In the genomic region with DNA sequence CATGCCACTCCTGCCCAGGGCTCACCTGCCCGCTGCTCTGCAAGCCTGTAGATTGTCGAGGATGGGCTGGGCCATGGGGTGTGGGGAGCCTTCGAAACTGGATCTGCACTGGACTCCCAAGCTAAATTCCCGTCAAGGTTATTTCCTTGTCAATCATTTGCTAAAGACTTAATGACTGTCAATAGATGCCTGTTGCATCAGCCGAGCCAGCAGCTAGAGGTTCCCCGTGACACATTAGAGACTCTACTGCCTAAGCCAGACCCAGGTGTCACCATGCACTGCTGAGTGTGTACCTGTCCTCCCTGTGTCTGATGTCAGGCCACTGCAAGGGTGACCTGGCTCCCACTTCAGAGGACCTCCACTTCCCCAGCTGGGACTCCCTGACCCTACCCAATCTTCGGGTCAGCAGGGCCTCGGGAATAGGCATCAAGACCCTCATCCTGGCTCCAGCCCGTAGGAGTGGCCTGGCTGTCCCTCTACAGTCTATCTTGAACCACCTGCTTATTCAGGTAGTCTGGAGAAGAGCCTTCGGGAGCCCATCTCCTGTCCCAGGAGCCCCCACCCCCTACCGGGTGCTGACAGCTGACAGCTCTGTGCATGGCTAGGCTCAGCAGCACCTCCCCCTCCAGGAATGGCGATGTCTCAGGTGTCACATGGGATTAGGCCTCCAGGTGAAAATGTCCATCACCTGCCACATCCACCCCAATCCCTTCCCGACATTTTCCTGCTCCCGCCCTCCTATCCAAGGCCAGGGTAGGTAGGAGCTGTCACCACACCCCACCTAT, we compare ENCODE assay signal across 9 mouse cellular contexts. TPM values are rescaled to one million over a fixed set of nuclear protein-coding genes. Genes with fewer than 3 reads are reported as not detected.
A peak's percentile ranks its signal among the peaks of the same experiment; 100 is the strongest.
DNase-seq lines count a peak whose midpoint lies in the region; ATAC-seq and TF ChIP-seq lines count a peak whose summit lies in the region.
"Had no signal": no experiment of that assay in that cellular context is flagged by ENCODE, and none has a peak within 500 bp of the region (broad histone marks: within the 10 kb centered on the region; RNA-seq: fewer than 3 reads in every experiment).

No protein-coding gene starts in this region.

- H3K79me2 ChIP-seq in liver, adult 2 months (ENCODE audit: control insufficient read depth, insufficient read depth, low read length): no peaks in the 10 kb centered on the region; the same call in 1 of the 2 replicates

- TF ChIP-seq CTCF in liver, adult 2 months (IDR thresholded peaks at IDR 0.05; ENCODE audit: low read depth, low read length): peak; percentile 44; the same call in 1 of the 2 replicates
- peak; percentile 6; the same call in 1 of the 2 replicates for TF ChIP-seq CTCF in small intestine, adult 2 months (IDR thresholded peaks at IDR 0.05; ENCODE audit: extremely low read depth, insufficient read length, insufficient replicate concordance, low read depth, low read length)
- no peak for TF ChIP-seq CTCF in lung, adult 2 months (IDR thresholded peaks at IDR 0.05; ENCODE audit: insufficient read depth, low read length)

- DNase-seq in liver, adult 2 months (ENCODE audit: extremely low read depth, low read depth, low spot score): peak; percentile 96
- no peak for DNase-seq in liver
- no peak for DNase-seq in limb, embryonic 10.5 days (ENCODE audit: low spot score)
- DNase-seq in cerebellum, postnatal 4 days (ENCODE audit: low spot score in 2 of 2): no peak
- DNase-seq in spleen, postnatal 14 days (ENCODE audit: low spot score in 2 of 2): no peak
- DNase-seq in lung, adult 2 months: no peak

- H3K9me3 ChIP-seq in hindbrain, embryonic 15.5 days: no peaks in the 10 kb centered on the region
- no peaks in the 10 kb centered on the region for H3K9me3 ChIP-seq in limb, embryonic 10.5 days (replicated peaks)
- H3K9me3 ChIP-seq: megakaryocyte, embryonic 14.5 days had no signal

- ATAC-seq in hindbrain, embryonic 15.5 days (ENCODE audit: low FRiP score, low read depth): no peak

- 0 out of 2 replicates have a peak, but pooled peaks have one; percentile 39 for TF ChIP-seq POLR2A in liver, adult 2 months (IDR thresholded peaks at IDR 0.05; ENCODE audit: extremely low read depth, insufficient read depth, low read length)
- TF ChIP-seq POLR2A in small intestine, adult 2 months (IDR thresholded peaks at IDR 0.05; ENCODE audit: low read depth, low read length): no peak
- TF ChIP-seq POLR2A in lung, adult 2 months (IDR thresholded peaks at IDR 0.05; ENCODE audit: borderline replicate concordance, extremely low read depth, low read depth, low read length): no peak

- peak overlapping the region; percentile 94 for H3K27ac ChIP-seq in liver, adult 2 months (replicated peaks; ENCODE audit: insufficient read depth, low read depth, low read length)
- H3K27ac ChIP-seq in hindbrain, embryonic 15.5 days (replicated peaks): peak overlapping the region; percentile 64
- peak overlapping the region; percentile 77 for H3K27ac ChIP-seq in limb, embryonic 10.5 days
- H3K27ac ChIP-seq in small intestine, adult 2 months (ENCODE audit: insufficient read depth, low read depth, low read length): peak overlapping the region; percentile 74

- H3K4me3 ChIP-seq in liver, adult 2 months (ENCODE audit: insufficient read depth, low read depth, low read length): peak overlapping the region; percentile 5
- H3K4me3 ChIP-seq in hindbrain, embryonic 15.5 days: no peak overlapping the region
- 0 out of 2 replicates have a peak overlapping the region, but pooled peaks have one; percentile 3 for H3K4me3 ChIP-seq in limb, embryonic 10.5 days
- H3K4me3 ChIP-seq in small intestine, adult 2 months (ENCODE audit: low read depth, low read length): no peak overlapping the region
- no peak overlapping the region for H3K4me3 ChIP-seq in lung, adult 2 months (replicated peaks; ENCODE audit: extremely low read depth, low read depth, low read length)
- H3K4me3 ChIP-seq: megakaryocyte, embryonic 14.5 days had no signal

- H3K9ac ChIP-seq in liver, adult 2 months (ENCODE audit: low read depth, low read length): peak overlapping the region; percentile 46
- H3K9ac ChIP-seq in hindbrain, embryonic 15.5 days: no peak overlapping the region

- H3K27me3 ChIP-seq in liver, adult 2 months (ENCODE audit: control insufficient read depth, insufficient read depth, low read length): no peaks in the 10 kb centered on the region
- peaks cover 4% of the 10 kb centered on the region; the same call in 1 of the 2 replicates for H3K27me3 ChIP-seq in hindbrain, embryonic 15.5 days
- H3K27me3 ChIP-seq in limb, embryonic 10.5 days (ENCODE audit: low read depth, poor library complexity, severe bottlenecking): peaks cover 97% of the 10 kb centered on the region
- no peaks in the 10 kb centered on the region for H3K27me3 ChIP-seq in small intestine, adult 2 months (ENCODE audit: control insufficient read depth, insufficient read depth, low read length)

- H3K4me2 ChIP-seq in hindbrain, embryonic 15.5 days: no peak overlapping the region

- 38% methylated on average over 14 of the region's 14 CpGs for WGBS in liver, adult 2 months
- WGBS in hindbrain, embryonic 15.5 days: 41% methylated on average over 14 of the region's 14 CpGs
- 25% methylated on average over 14 of the region's 14 CpGs for WGBS in limb, embryonic 10.5 days
- WGBS in small intestine, adult 2 months: 41% methylated on average over 14 of the region's 14 CpGs
- 58% methylated on average over 14 of the region's 14 CpGs for WGBS in lung, adult 2 months

- H3K36me3 ChIP-seq in liver, adult 2 months (ENCODE audit: control insufficient read depth, insufficient read depth, low read length): no peaks in the 10 kb centered on the region
- H3K36me3 ChIP-seq in hindbrain, embryonic 15.5 days: no peaks in the 10 kb centered on the region
- H3K36me3 ChIP-seq in limb, embryonic 10.5 days: no peaks in the 10 kb centered on the region
- H3K36me3 ChIP-seq in small intestine, adult 2 months (ENCODE audit: control insufficient read depth, insufficient read depth, low read length): no peaks in the 10 kb centered on the region

- peaks cover 17% of the 10 kb centered on the region for H3K4me1 ChIP-seq in liver, adult 2 months (ENCODE audit: control insufficient read depth, insufficient read depth, low read length)
- H3K4me1 ChIP-seq in hindbrain, embryonic 15.5 days (replicated peaks): peaks cover 92% of the 10 kb centered on the region
- peaks cover 98% of the 10 kb centered on the region for H3K4me1 ChIP-seq in limb, embryonic 10.5 days
- peaks cover 19% of the 10 kb centered on the region for H3K4me1 ChIP-seq in small intestine, adult 2 months (ENCODE audit: control insufficient read depth, insufficient read depth, insufficient read length, low read length)
- H3K4me1 ChIP-seq in lung, adult 2 months (ENCODE audit: control insufficient read depth, insufficient read depth, low read length): no peaks in the 10 kb centered on the region

RNA-seq across cellular contexts. Expression of gene Flrt1, which starts 31.4 kb away (rescaled TPM):
- 0.09 and 0.40 TPM in 2 replicates for total RNA-seq in liver, adult 2 months (2014; rRNA removed)
- polyA plus RNA-seq in liver, adult 2 months (2012; rRNA removed): 0.27 and 0.31 TPM in 2 replicates
- 9.8 and 11.1 TPM in 2 replicates for polyA plus RNA-seq in hindbrain, embryonic 15.5 days (2015; fragmentation: Nextera tagmentation; extraction: Ambion mirVana)
- polyA plus RNA-seq in limb, embryonic 10.5 days (2016; fragmentation: Nextera tagmentation; extraction: Ambion mirVana): 0.54 and 1.6 TPM in 2 replicates
- polyA plus RNA-seq in small intestine, adult 2 months (2012; rRNA removed): 0.06 and 0.22 TPM in 2 replicates
- polyA plus RNA-seq in lung, adult 2 months (2012; rRNA removed): 0.29 and 0.40 TPM in 2 replicates

Comparison
In these comparisons a context has a peak if more than half of its experiments do, and no peak if none do; other contexts are left out.
1. H3K4me3 ChIP-seq: peak in liver, adult 2 months (single experiment) and limb, embryonic 10.5 days (single experiment); none in hindbrain, embryonic 15.5 days (single experiment), small intestine, adult 2 months (single experiment) and lung, adult 2 months (single experiment).
2. Peak in every context shown above with its lines, with median percentiles within 50 percentile points of each other: H3K27ac ChIP-seq.